Mouse (Mus musculus): ENCODE data around the gene Gna12.

DNA sequence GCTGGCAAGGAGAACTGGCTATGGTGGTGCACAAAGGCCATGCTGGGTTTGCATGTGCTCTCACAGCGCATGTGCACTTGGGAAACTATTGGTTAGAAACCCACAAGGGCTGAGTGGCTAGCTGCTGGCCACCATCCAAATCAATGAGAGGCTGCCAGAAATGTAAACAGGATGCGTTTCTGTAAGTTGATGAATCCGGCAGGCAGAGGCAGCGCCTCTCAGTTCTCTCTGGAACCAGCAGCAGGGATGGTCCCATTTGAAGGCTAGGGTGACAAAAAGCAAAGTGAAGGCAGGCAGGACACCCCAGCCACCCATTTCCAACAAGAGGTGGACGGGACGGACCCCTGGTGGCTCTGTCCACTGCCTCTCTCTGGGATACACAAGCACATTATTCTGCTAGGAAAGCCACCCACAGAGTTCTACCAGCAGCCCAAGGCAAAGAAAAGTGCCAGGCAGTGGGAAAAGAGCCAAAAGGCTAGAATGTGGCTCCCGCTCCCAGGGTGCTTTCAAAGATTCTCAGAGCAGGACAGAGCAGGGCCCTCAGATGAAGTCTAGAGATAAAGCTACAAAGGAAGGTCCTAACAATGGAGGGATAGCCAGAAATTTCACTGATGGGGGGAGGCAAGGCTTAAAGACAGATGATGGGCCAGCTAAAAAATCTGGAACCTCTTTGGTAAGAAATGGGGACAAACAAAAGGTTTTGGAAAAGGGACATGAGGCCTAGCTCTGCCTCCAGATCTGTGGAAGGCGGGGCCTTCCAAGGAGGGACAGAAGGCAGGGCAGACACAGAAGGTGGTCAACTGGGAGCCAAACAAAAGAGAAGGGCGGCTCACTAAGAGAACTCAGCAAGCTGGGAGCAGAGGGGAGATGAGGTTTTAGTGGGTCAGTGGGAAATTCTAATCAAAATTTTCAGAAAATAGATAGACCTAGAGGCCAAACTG is 39.0 kb downstream of the Gna12 start:
- TF ChIP-seq CTCF (IDR thresholded peaks at IDR 0.05; ENCODE audit: insufficient read depth, low read length) (no peak), POLR2A (IDR thresholded peaks at IDR 0.05; ENCODE audit: borderline replicate concordance, extremely low read depth, low read depth, low read length) (peak; percentile 37; the same call in 1 of the 2 replicates)
